Mouse (Mus musculus) ZHBTc4 (cell line): ENCODE results near the gene Gpat2.

Experiments used
- DNase-seq: peaks from one replicate; pipeline ENCODE4 v3.0.0-alpha.2; 2011; ENCODE audit warnings: low read depth, low spot score

Gpat2 gene

DNA sequence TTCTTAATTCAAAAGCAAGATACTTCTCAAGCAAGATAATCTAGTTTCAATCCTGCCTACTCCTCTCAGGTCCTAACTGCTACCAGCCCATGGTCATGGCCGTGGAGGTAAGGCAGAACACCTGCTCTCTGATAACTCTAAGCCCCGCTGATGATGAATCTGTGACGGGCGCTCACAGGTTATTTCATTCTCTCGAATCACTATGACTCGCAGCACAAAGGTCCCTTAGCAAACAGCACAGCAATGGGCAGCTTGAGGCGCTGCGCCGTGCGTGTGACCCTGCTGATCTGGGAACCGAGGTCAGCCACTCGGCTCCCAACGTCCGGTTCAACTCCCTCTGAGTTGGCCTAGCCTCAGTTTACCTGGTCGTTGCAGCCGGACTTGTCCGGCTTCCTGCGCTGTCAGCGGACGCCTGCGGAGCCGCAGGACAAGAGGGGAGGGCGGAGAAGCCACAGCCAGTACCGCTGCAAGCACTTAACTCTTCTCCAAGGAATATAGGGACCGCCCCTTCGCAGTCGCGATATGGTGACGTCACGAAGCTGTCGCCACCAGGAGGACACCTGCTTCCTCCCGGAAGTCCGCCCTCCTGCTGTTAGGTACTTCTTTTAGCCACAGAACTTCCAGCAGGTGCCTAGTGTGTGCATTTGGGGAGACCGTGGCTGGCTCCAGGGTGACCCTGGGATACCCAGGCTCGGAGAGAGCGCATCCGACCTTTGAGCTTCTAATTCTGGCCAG is 19.2 kb downstream of the Gpat2 start, which contains the start of gene Fahd2a:
Fahd2a (minus strand) TSS at position 511 of the 735 bp plus-strand sequence.
- peak; percentile 97 for DNase-seq

DNA sequence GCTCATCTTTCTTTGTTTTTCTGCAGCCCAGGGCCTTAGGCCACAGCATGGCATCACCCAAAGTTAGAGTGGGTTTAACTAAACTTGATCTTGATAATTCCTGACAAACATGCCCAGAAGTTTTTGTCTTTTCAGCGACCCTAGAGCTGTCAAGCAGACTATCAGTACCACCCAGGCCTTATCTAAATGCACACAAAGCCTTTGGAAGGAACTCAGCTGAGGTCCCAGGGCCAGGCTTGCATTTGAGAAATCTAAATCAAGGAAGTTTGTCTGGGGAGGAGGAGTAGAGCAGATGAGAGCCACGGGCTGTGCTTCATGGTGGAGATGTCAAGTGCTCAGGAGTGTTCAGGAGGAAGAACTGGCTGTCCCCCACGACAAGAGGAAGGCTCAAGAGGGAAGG is 21.8 kb downstream of the Gpat2 start:
- no peak for DNase-seq

DNA sequence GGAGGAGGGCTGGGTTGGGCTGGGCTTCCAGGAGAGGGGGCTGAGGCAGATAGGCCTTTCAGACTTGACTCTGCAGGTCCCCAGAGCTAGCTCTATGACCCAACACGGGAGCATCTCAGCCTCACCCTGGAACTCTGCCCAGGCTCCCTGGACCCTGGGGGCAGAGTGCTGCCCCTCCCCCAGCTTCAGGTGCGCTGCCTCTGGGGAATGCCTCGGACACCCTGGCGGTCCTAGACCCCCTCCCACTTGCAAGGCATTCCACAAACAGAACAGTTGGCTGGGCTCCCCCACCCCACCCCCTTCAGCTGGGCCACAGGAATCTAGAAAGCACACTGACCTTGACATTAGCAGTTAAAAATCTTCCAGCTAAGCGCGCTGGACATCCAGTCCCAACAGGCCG is 24.7 kb downstream of the Gpat2 start:
- DNase-seq: peak; percentile 47

DNA sequence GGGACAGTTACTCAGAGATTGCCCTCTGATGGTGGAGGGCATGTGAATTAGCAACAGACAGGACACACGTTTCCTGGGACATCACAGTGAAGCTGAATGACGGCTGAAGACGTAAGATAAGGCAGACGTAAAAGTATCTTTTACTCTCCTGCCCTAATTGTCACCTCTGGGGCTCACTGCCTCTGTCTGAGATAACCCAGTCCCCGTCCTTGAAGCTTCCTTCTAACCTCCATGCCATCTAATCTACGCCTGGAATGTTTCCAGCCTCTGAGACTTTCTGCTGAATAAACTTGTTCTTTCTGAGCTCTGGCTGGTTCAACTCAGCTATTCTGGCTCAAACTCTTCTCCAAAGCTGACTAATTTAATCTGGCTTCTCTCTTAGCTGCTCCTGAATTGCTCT is 26.7 kb downstream of the Gpat2 start:
- no peak for DNase-seq

DNA sequence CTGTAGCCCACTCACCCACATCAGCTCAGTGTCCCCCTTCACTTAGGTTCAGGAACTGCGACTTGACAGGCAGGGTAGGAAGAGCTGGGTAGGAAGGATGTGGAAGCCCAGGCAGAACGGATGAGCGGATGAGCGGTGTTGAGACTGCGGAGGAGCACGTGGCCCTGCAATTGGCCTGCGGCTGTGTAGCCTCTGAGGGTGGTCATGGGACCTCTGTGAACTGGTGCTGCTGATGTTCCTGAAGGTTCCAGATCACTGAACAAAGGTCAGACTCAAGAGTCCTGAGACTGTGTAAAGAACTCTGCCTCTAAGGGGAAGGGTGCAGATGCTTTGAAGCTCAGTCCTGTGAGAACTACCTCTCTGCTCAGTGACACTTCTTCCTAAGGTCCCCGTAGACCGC is 28.1 kb downstream of the Gpat2 start:
- peak; percentile 20 for DNase-seq

DNA sequence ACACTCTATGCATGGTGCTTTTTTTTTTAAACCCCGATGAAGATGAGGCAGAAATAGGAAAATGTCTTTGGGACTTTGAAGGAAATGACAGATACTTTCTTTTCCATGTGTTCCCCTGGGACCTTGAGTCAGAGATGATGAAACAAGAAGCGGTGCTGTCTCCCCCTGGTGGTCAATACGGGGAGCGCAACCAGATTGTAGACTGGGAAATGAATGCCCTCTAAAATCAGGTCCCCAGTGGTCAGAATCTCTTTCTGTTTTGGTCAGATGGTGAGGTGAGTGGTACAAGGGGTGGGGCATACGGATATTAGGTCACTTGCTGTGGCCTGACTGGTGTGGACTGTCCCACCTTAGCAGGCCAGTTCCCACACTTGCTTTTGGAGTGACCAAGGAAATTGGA is 28.8 kb downstream of the Gpat2 start:
- peak; percentile 79 for DNase-seq

DNA sequence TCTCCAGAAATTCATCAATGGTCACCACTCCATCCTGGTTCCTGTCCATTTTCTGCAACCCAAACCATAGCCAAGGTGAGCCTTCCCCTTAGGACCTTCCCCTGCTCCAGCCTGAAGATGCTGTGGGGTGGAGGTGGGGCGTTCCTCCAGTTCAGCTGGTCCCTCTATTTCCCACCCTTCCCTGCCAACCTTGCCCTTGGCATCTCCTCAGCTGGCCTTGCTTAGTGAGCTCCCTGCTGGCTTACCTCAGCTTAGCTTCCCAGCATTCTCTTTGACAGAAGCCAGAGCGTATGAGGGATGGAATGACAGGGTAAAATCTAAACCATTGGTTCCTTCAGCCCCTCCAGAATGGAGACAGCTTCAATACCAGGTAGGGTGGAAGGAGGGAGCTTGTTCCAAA is 34.3 kb downstream of the Gpat2 start:
- DNase-seq: no peak

DNA sequence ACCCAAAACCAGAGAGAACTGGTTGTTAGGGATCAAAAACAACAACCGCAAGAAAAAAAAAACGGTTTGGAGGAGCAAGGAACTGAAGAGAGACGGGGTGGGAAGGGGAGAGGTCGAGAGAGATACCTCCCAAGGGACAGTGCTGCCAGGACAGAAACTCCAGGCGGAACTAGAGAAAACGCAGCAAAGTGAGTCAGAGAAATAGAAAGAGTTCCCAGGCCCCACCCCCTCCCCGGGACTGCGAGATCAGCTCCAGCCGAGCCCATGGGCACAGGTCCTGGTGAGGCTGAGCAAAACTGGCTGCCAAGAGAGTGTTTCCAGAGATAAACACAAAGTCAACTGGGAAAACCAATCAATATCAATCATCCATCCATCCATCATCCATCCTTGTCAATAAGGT is 36.4 kb downstream of the Gpat2 start:
- DNase-seq: no peak

DNA sequence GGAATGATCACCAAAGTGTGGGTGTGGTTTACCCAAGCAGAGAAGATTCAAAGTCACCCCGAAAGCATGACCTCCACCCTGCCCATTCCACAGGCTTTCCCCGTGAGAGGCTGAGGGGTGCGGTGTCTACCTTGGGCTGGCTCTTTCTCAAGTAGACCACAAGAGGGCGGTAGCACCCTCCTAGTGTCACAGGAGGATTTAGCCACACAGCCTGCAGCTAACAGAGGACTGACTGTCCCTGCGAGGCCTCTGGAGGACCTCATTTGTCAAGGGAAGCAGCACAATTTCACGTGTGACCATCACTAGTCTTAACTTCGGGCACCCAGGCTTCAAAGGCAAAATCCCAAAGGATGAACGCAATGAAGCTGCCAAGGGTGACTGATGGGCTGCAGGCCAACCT is 37.3 kb downstream of the Gpat2 start:
- DNase-seq: peak; percentile 75

DNA sequence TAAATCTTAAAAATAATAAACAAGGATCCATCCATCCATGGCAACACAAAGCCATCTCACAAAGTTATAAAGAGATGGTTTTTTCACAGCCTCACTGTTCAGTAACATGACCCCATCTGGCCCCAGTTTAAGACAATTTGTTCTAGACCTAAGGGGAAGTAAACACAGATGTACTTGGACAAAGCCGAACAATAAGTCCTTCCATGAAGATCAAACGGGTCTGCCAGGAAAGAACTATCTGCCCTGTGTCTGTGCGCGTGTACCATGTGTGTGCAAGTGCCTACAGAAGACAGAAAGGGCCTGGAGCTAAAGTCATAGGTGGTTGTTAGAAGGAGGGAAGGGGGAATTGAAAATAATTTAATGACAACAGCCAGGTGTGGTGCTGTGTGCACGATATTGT is 45.2 kb downstream of the Gpat2 start:
- no peak for DNase-seq

DNA sequence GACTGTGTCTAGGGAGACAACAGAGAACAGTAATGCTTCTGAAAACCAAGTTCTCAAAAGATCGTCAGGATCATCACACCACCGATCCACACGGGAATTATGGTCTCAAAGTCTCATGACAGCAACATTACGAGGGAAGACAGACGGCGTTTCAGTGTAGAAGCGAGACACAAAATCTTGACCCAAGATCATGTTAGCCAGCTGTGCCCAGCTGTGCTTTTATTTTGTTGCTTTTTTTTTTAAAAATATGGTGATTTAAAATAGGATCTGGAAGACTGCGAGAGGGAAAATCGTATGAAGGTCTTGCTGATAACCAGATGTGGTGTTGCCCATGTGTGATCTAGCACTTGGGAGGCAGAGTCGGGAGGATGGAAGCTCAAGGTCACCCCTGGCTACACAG is 45.7 kb downstream of the Gpat2 start:
- no peak for DNase-seq

DNA sequence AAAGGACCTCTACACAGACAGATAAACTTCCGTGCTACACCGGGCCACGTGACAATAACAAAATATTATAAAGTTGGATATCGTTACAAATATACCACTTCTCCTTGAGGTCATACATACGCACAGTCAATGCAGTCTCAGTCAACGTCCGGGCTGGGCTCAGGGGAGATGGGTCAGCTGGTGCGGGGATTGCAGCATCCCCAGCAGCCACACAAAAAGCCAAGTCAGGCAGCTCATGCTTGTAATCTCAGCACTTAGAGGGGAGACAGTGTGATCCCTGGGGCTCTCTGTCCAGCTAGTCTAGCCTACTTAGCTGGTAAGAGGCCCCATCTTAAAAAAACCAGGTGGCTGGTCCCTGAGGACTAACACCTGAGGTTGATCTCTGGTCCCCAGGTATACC is 46.3 kb downstream of the Gpat2 start:
- DNase-seq: no peak

DNA sequence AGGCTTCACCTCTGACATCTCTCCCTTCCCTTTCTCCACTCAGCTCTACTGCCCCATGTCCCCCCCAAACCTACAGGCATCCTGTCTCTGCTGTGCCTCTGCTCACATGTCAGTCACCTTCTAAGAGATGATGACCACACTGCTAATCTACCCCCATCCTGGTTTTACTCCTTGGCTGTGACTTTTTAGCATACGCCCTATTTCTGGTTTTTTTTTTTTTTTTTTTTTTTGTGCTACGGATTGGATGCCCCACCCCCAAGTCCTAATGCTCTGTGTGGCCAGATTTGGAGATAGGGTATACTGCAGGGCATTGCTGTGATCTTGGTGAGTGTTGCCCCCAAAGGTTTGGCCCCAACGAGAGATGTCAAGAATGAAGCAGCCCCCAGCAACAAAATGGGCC is 47.3 kb downstream of the Gpat2 start:
- DNase-seq: no peak

DNA sequence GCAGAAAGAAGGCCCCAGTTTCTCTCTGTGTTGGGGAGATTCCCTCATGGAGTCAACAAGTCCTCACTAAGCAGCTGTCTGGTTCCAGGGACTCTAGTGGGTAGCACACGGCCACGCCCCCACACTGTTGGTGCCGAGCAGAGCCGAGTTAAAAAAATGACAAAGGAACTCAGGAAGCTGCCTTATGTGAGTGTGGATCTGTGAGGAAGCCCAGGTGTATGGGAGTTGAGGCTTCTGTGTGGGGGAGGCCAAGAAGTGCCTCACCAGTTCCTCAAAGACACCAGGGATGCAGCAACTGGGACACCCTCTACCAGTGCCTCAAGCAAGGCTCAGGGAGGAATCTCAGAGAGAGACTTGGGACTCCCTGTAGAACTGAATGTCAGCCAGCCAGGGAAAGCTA is 54.2 kb downstream of the Gpat2 start:
- no peak for DNase-seq

DNA sequence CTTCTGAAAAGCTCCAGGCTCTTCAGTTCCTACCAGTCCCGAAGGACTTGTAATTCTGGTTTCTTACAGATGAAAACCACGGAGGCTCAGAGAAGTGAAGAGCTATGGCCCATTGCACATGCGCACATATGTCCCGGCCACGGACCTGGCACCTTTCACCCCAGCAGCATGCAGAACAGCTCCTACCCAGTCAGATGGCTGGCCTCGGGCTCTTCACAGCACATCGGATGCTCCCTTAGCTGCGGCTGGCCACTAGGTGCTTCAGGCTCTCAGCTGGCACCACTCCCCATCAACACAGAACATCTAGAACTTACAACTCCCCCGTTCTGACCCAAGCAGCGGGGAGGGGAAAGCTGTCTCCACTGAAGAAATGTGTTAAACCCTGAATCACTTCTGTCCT is 54.8 kb downstream of the Gpat2 start:
- no peak for DNase-seq

DNA sequence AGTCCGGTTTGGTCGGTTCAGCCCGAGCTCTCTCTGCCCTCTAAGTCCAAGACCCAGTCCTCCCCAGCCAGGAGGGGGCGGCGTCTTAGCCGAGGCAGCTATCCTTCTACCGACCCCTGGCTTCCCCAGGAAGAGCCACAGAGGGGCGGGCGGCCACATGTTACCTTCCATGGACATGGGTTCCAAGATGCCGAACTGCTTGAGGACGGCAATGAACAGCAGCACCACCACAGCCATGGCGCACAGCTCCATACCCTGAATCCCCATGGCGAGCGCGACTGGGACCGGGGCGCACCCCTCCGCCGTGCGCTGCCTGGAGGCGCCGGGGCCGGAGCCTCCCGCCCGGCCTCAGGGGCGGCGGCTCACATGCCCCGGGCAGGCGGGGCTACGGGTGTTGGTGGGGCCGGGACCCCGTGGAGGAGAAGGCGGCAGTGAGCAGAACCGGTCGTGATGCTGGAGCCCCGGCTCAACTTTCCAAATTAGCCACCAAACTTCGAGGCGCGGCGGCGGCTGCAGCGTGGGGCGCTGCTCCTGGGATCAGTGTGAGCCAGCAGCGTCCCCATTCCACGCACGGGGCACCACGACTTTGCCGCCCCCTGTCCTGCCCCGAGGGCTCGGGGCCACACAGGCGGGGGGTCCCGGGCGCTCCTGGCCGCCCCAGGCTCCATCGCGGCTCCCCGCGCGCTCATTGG is 57.0 kb downstream of the Gpat2 start:
- peak; percentile 53 for DNase-seq

DNA sequence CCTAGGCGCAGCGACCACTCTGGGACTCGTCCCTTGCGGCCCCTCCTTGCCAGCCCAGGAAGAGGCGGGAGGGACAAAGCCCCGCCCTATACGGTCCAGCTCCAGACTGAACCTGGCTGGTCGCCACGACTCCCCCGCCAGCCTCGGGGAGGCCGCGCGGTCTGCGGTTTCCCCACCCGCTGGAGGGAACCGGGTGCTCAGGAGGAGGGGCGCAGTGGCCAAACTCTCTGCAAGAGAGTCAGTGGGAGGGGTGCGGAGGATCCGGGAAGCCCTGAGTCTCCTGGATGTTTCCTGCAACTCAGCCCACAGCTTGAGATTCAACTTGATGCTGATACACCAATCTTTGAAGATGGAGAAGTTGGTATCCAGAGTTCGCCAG is 57.5 kb downstream of the Gpat2 start:
- peak; percentile 87 for DNase-seq

DNA sequence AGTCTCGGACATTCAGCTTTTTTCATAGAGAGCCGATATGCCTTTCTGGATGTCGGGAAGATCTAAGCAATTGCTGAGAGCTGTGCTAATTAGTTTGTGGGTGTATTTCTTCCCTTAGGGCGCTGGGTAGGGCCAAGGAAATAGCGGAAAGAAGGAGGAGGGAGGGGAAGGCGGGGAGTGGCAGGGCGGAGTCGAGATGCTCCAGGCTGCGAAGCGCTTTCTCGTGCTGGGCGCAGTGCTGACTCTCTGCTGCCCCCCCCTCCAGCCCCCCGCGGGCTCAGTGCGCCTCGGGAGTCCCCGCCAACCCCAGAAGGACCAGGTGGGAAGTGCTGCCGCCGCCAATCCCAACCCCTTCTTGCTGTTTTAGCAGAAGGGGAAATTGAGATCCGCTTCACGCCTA is 58.0 kb downstream of the Gpat2 start:
- peak; percentile 55 for DNase-seq

DNA sequence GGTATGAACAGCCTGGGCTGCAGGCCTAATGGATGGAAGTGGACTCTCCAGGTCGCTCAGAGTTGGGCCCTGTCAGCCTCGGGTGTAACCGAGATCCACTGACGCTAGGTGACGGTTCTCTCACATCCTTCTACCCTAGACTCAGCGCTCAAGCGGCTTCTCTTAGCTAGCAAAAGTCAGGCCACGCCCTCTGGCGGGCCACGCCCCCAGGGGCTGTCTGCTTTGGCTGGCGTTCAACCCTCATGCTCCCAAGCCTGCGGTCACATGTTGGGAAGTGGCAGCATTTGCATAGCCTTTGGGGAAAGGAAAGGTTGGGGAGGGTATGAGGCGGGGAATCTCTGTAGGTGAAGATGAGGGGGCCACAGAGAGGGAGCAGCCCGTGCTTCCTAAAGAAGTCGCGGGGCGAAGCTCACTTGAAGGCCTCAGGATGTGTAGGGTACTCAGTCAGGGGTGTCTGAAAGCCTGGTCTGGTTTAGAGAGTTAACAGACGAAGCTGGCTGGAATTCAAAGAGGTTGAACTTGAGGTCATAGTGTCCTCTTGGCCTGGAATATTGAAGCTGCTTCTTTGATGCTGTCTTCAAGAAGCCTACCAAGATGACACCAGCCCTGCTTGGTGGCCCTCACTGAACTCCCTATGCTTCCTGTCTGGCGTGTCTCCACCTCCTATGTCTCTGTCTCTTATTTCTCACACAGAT is 59.6 kb downstream of the Gpat2 start:
- peak; percentile 94 for DNase-seq
